Mouse (Mus musculus): Measurements from ENCODE around the gene Calml3.
"Not testable (repeated sequence)": the region's sequence is repeated elsewhere in the genome, so short reads cannot be mapped to it uniquely, and the experiment has no call there.

GRCm38 (mm10) chr13:3840662-3841061, 36.5 kb upstream of the Calml3 start:
- not testable (repeated sequence) for TF ChIP-seq CTCF (IDR thresholded peaks at IDR 0.05; ENCODE audit: low read depth, low read length); GATA1 (IDR thresholded peaks at IDR 0.05; ENCODE audit: borderline replicate concordance, low read length); TAL1 (conservative IDR thresholded peaks at IDR 0.05; ENCODE audit: low read depth, low read length); POLR2AphosphoS5 (IDR thresholded peaks at IDR 0.05; ENCODE audit: insufficient replicate concordance, low read depth, low read length)

Data from G1E (cell line).